Mouse (Mus musculus): Measurements from ENCODE around the gene Polr1e. TPM values are rescaled to one million over a fixed set of nuclear protein-coding genes. Genes with fewer than 3 reads are reported as not detected.

Gene Polr1e
- total RNA-seq, 2 experiments from 2014 or later: 11.3 to 12.8 TPM

GRCm38 (mm10) chr4:45082951-45083350, 64.6 kb downstream of the Polr1e start:
- peak overlapping the region; percentile 95 for H3K27ac ChIP-seq
- no peak for TF ChIP-seq CTCF (conservative IDR thresholded peaks at IDR 0.05)
- peak overlapping the region; percentile 93 for H3K4me3 ChIP-seq
- DNase-seq (ENCODE audit: low spot score in 2 of 2): no peak

- Histone ChIP-seq H3K27ac (peak overlapping the region; percentile 95), H3K4me3 (peak overlapping the region; percentile 93)
- peak; percentile 57 for DNase-seq (ENCODE audit: low spot score in 2 of 2)
- TF ChIP-seq CTCF (conservative IDR thresholded peaks at IDR 0.05): no peak
These were observed 65.1 kb downstream of the Polr1e start for GRCm38 (mm10) chr4:45083487-45083886.

GRCm38 (mm10) chr4:45084021-45084894, 65.9 kb downstream of the Polr1e start, which contains the start of gene Fbxo10:
Gene Fbxo10 (minus strand): TSS chr4:45084604.
- peak; percentile 91 to 93 for DNase-seq (ENCODE audit: low spot score in 2 of 2)
- no peak for TF ChIP-seq CTCF (conservative IDR thresholded peaks at IDR 0.05)
- peak within 1 kb of the TSS; percentile 95 for H3K27ac ChIP-seq

GRCm38 (mm10) chr4:45084895-45085290, 66.5 kb downstream of the Polr1e start:
- no peak for TF ChIP-seq CTCF (conservative IDR thresholded peaks at IDR 0.05)
- Histone ChIP-seq H3K27ac (peak overlapping the region; percentile 95; the same call in 1 of the 2 replicates), H3K4me3 (peak overlapping the region; percentile 93)
- DNase-seq (ENCODE audit: low spot score in 2 of 2): no peak

More at GRCm38 (mm10) chr4:45084021-45084894, 65.9 kb downstream of the Polr1e start, which contains the start of gene Fbxo10:
- peak within 1 kb of the TSS; percentile 93 for H3K4me3 ChIP-seq

Other genes with a start within 250 kb of the Polr1e start
- gene Grhpr, start 37.2 kb upstream of the Polr1e start, total RNA-seq (2021): 10 to 100 TPM; 26.2 to 29.2 TPM
- gene Zbtb5, start 6.2 kb upstream of the Polr1e start, total RNA-seq (2021): 10 to 100 TPM in 1 of 2 experiments, 1 to 10 TPM in 1; 9.3 to 10.1 TPM
- gene Fbxo10, start 66.0 kb downstream of the Polr1e start, total RNA-seq (2021): 10 to 100 TPM; 46.1 to 48.0 TPM
- 10 to 100 TPM; 58.4 to 67.6 TPM for gene Tomm5, start 89.5 kb downstream of the Polr1e start, total RNA-seq (2021)
- gene Frmpd1, start 166.3 kb downstream of the Polr1e start, total RNA-seq (2021): 10 to 100 TPM; 15.7 to 16.4 TPM